Mouse (Mus musculus) lung, postnatal 36 days (tissue): ENCODE measurements around the gene Ovol2.

Experiments used
- DNase-seq: peaks from one replicate; pipeline ENCODE4 v3.0.0; 2022; ENCODE audit warnings: mixed read lengths

The Ovol2 gene

GRCm38 (mm10) chr2:144267004-144267730 lies 64.8 kb downstream of the Ovol2 start:
- DNase-seq, result no peak

GRCm38 (mm10) chr2:144265916-144266683 lies 65.8 kb downstream of the Ovol2 start:
- peak; percentile 45 for DNase-seq

- DNase-seq, result no peak
These were observed 66.8 kb downstream of the Ovol2 start for GRCm38 (mm10) chr2:144265120-144265488.

- DNase-seq, result peak; percentile 37
These were observed 67.4 kb downstream of the Ovol2 start for GRCm38 (mm10) chr2:144264398-144265119.

- DNase-seq, result no peak
These were observed 69.1 kb downstream of the Ovol2 start for GRCm38 (mm10) chr2:144262837-144263236.
